7 mouse cellular contexts compared by ENCODE assay signal in the genomic region with DNA sequence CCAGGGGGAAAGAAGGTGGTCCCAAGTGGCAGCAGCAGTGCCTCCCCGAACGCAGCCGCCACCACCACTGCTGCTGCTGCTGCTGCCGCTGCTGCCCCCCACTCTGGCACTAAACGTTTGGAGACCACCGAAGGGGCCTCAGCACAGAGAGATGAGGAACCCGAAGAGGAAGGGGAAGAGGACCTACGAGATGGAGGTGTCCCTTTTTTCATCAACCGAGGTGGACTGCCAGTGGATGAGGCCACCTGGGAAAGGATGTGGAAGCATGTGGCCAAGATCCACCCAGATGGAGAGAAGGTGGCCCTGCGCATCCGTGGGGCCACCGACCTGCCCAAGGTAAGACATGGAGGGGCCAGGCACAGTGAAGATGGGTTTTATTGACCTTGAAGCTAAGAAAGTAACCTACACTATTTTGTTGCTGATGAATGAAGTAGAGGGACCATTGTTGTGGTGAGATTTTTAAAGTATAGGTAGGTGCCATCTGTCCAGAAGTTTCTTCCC. TPM values are rescaled to one million over a fixed set of nuclear protein-coding genes. Genes with fewer than 3 reads are reported as not detected.
DNase-seq lines count a peak whose midpoint lies in the region; ATAC-seq and TF ChIP-seq lines count a peak whose summit lies in the region.

No protein-coding gene starts in this region.

- peak overlapping the region; percentile 85 for H3K4me2 ChIP-seq in forebrain, embryonic 13.5 days
- H3K4me2 ChIP-seq in limb, embryonic 12.5 days, result peak overlapping the region; percentile 96
- peak overlapping the region; percentile 86 for H3K4me2 ChIP-seq in neural tube, embryonic 15.5 days

- H3K27ac ChIP-seq in layer of hippocampus, adult 2 months, result peak overlapping the region; percentile 99
- peak overlapping the region; percentile 96 for H3K27ac ChIP-seq in forebrain, embryonic 13.5 days
- peak overlapping the region; percentile 0 for H3K27ac ChIP-seq in limb, embryonic 12.5 days
- peak overlapping the region; percentile 97 for H3K27ac ChIP-seq in neural tube, embryonic 15.5 days (replicated peaks)

- no peak for DNase-seq in layer of hippocampus, adult 2 months (ENCODE audit: low spot score in 2 of 2)
- DNase-seq in layer of hippocampus, adult 11-12 months (ENCODE audit: low spot score), result no peak
- no peak for DNase-seq in layer of hippocampus, postnatal 10 days (ENCODE audit: low spot score in 2 of 2)
- no peak for DNase-seq in adrenal gland, adult 8-10 months

- peaks cover 39% of the 10 kb centered on the region for H3K4me1 ChIP-seq in forebrain, embryonic 13.5 days
- peaks cover 28% of the 10 kb centered on the region for H3K4me1 ChIP-seq in limb, embryonic 12.5 days (replicated peaks)
- H3K4me1 ChIP-seq in neural tube, embryonic 15.5 days, result peaks cover 43% of the 10 kb centered on the region

- 18% methylated on average over 12 of the region's 12 CpGs for WGBS in forebrain, embryonic 13.5 days
- WGBS in limb, embryonic 12.5 days, result 32% methylated on average over 12 of the region's 12 CpGs
- 18% methylated on average over 12 of the region's 12 CpGs for WGBS in neural tube, embryonic 15.5 days

- peak overlapping the region; percentile 100 for H3K4me3 ChIP-seq in layer of hippocampus, adult 2 months
- peak overlapping the region; percentile 94 for H3K4me3 ChIP-seq in forebrain, embryonic 13.5 days
- H3K4me3 ChIP-seq in limb, embryonic 12.5 days (replicated peaks), result peak overlapping the region; percentile 86
- H3K4me3 ChIP-seq in neural tube, embryonic 15.5 days (replicated peaks), result peak overlapping the region; percentile 86

- no peak for ATAC-seq in forebrain, embryonic 13.5 days
- no peak for ATAC-seq in limb, embryonic 12.5 days (ENCODE audit: insufficient number of reproducible peaks, insufficient read depth, low FRiP score, low TSS enrichment, low read depth)
- no peak for ATAC-seq in neural tube, embryonic 15.5 days (ENCODE audit: low FRiP score)

- H3K36me3 ChIP-seq in forebrain, embryonic 13.5 days (ENCODE audit: poor library complexity, severe bottlenecking), result peaks cover 20% of the 10 kb centered on the region
- H3K36me3 ChIP-seq in limb, embryonic 12.5 days, result 0 out of 2 replicates have a peak, but pooled peaks cover 7% of the 10 kb centered on the region
- H3K36me3 ChIP-seq in neural tube, embryonic 15.5 days, result no peaks in the 10 kb centered on the region

- H3K9ac ChIP-seq in forebrain, embryonic 13.5 days, result peak overlapping the region; percentile 100
- H3K9ac ChIP-seq in limb, embryonic 12.5 days (replicated peaks), result peak overlapping the region; percentile 86
- H3K9ac ChIP-seq in neural tube, embryonic 15.5 days (replicated peaks), result peak overlapping the region; percentile 98

- no peak for TF ChIP-seq CTCF in layer of hippocampus, adult 2 months (conservative IDR thresholded peaks at IDR 0.05)

- peaks cover 6% of the 10 kb centered on the region for H3K27me3 ChIP-seq in forebrain, embryonic 13.5 days
- peaks cover 3% of the 10 kb centered on the region; the same call in 1 of the 2 replicates for H3K27me3 ChIP-seq in limb, embryonic 12.5 days
- no peaks in the 10 kb centered on the region for H3K27me3 ChIP-seq in neural tube, embryonic 15.5 days (replicated peaks)

- no peaks in the 10 kb centered on the region for H3K9me3 ChIP-seq in forebrain, embryonic 13.5 days (replicated peaks)
- H3K9me3 ChIP-seq in limb, embryonic 12.5 days, result 0 out of 2 replicates have a peak, but pooled peaks cover 3% of the 10 kb centered on the region
- H3K9me3 ChIP-seq in neural tube, embryonic 15.5 days (replicated peaks), result no peaks in the 10 kb centered on the region

RNA-seq across cellular contexts. Expression of a gene that starts 1.5 kb away (rescaled TPM):
- total RNA-seq in layer of hippocampus, adult 2 months (2021), result 10 to 100 TPM; 40.4 to 41.8 TPM
- 33.6 and 38.2 TPM in 2 replicates for polyA plus RNA-seq in forebrain, embryonic 13.5 days (2015; fragmentation: Nextera tagmentation; extraction: Ambion mirVana)
- polyA plus RNA-seq in limb, embryonic 12.5 days (2016; fragmentation: Nextera tagmentation; extraction: Ambion mirVana), result 12.8 and 13.7 TPM in 2 replicates
- 25.7 and 28.2 TPM in 2 replicates for polyA plus RNA-seq in neural tube, embryonic 15.5 days (2015; fragmentation: Nextera tagmentation; extraction: Ambion mirVana)
- 100 to 1,000 TPM in 1 of 2 experiments, 10 to 100 TPM in 1; 98.5 to 104 TPM for total RNA-seq in layer of hippocampus, postnatal 10 days (2021)
- 1 to 10 TPM; 2.4 to 5.8 (median 3.9) TPM for total RNA-seq in adrenal gland, adult 8-10 months (2022)

RNA-seq across cellular contexts. Expression of a gene that starts 46.2 kb away (rescaled TPM):
- total RNA-seq in layer of hippocampus, adult 2 months (2021), result 1 to 10 TPM; 5.6 to 5.8 TPM
- polyA plus RNA-seq in forebrain, embryonic 13.5 days (2015; fragmentation: Nextera tagmentation; extraction: Ambion mirVana), result 9.8 and 11.3 TPM in 2 replicates
- polyA plus RNA-seq in limb, embryonic 12.5 days (2016; fragmentation: Nextera tagmentation; extraction: Ambion mirVana), result 15.1 and 15.8 TPM in 2 replicates
- 11.2 and 11.7 TPM in 2 replicates for polyA plus RNA-seq in neural tube, embryonic 15.5 days (2015; fragmentation: Nextera tagmentation; extraction: Ambion mirVana)
- total RNA-seq in layer of hippocampus, postnatal 10 days (2021), result 1 to 10 TPM; 7.3 to 9.0 TPM
- 1 to 10 TPM; 2.7 to 6.6 (median 4.6) TPM for total RNA-seq in adrenal gland, adult 8-10 months (2022)

RNA-seq across cellular contexts. Expression of a gene that starts 54.1 kb away (rescaled TPM):
- total RNA-seq in layer of hippocampus, adult 2 months (2021), result not detected
- not detected in 2 replicates for polyA plus RNA-seq in forebrain, embryonic 13.5 days (2015; fragmentation: Nextera tagmentation; extraction: Ambion mirVana)
- not detected in 2 replicates for polyA plus RNA-seq in limb, embryonic 12.5 days (2016; fragmentation: Nextera tagmentation; extraction: Ambion mirVana)
- polyA plus RNA-seq in neural tube, embryonic 15.5 days (2015; fragmentation: Nextera tagmentation; extraction: Ambion mirVana), result not detected in 2 replicates
- total RNA-seq in layer of hippocampus, postnatal 10 days (2021), result not detected
- not detected for total RNA-seq in adrenal gland, adult 8-10 months (2022)

Comparison
In these comparisons a context has a peak if more than half of its experiments do, and no peak if none do; other contexts are left out.
1. H3K27ac ChIP-seq: peak in every context shown above with its lines; median percentile 99 in layer of hippocampus, adult 2 months; 97 in neural tube, embryonic 15.5 days; 96 in forebrain, embryonic 13.5 days; 0 in limb, embryonic 12.5 days.
2. RNA of a gene that starts 1.5 kb away (total RNA-seq): 98.5 to 104 TPM in layer of hippocampus, postnatal 10 days and 40.4 to 41.8 TPM in layer of hippocampus, adult 2 months; 2.4 to 5.8 TPM in adrenal gland, adult 8-10 months; every median in the first group is over 4 times any median in the second.
3. Peak in every context shown above with its lines, with median percentiles within 50 percentile points of each other: H3K4me3 ChIP-seq, H3K4me2 ChIP-seq and H3K9ac ChIP-seq.